29 mouse cellular contexts compared by ENCODE assay signal in genomic region chr2:29714127-29714526, GRCm38 (mm10). TPM values are rescaled to one million over a fixed set of nuclear protein-coding genes. Genes with fewer than 3 reads are reported as not detected.
DNase-seq lines count a peak whose midpoint lies in the region; ATAC-seq and TF ChIP-seq lines count a peak whose summit lies in the region.
"Had no signal": no experiment of that assay in that cellular context is flagged by ENCODE, and none has a peak within 500 bp of the region (broad histone marks: within the 10 kb centered on the region; RNA-seq: fewer than 3 reads in every experiment).

No protein-coding gene starts in this region.

- peaks cover 51% of the 10 kb centered on the region for H3K36me3 ChIP-seq in heart, embryonic 14.5 days (ENCODE audit: control insufficient read depth, insufficient read depth, low read length)

- ATAC-seq in heart, embryonic 14.5 days (ENCODE audit: insufficient number of reproducible peaks, insufficient read depth, low FRiP score, low read depth): no peak
- ATAC-seq: activated CD4-positive, CD25-positive, alpha-beta regulatory T cell, adult 4 months; forebrain, embryonic 15.5 days; inflammation-experienced regulatory T-cells, adult 6 months; midbrain, embryonic 16.5 days had no signal

- DNase-seq in frontal cortex, postnatal 36 days (ENCODE audit: low spot score in 2 of 2): peak; percentile 31 to 60
- DNase-seq in frontal cortex, postnatal 25 days (ENCODE audit: low spot score in 2 of 2): no peak
- no peak for DNase-seq in heart, postnatal 36 days
- peak in 1 of 2 experiments; percentile 38 for DNase-seq in left cerebral cortex, adult 2 months (ENCODE audit: extremely low spot score in 1 of 2, low spot score in 2 of 2)
- no peak for DNase-seq in left cerebral cortex, postnatal 10 days (ENCODE audit: extremely low spot score in 1 of 2, low spot score in 2 of 2)
- peak; percentile 57 to 59 for DNase-seq in left cerebral cortex, postnatal 36 days (ENCODE audit: low spot score in 2 of 2)
- no peak for DNase-seq in cerebellum, adult 11-12 months
- DNase-seq: adrenal gland, postnatal 10 days; cerebellum, postnatal 14 days; gastrocnemius, postnatal 25 days; liver, embryonic 13.5 days; lung, embryonic 14.5 days; lung, postnatal 4 days; thymus, postnatal 14 days had no signal

- no peaks in the 10 kb centered on the region for H3K27me3 ChIP-seq in heart, embryonic 14.5 days (ENCODE audit: control insufficient read depth, insufficient read depth, low read length)
- H3K27me3 ChIP-seq: embryonic facial prominence, embryonic 13.5 days; forebrain, embryonic 15.5 days; hindbrain, embryonic 13.5 days; limb, embryonic 13.5 days; liver, embryonic 13.5 days; neural tube, embryonic 15.5 days had no signal

- H3K4me2 ChIP-seq in heart, embryonic 14.5 days (ENCODE audit: low read length): no peak overlapping the region
- H3K4me2 ChIP-seq: embryonic facial prominence, embryonic 13.5 days; forebrain, embryonic 15.5 days; hindbrain, embryonic 13.5 days; limb, embryonic 13.5 days; liver, embryonic 13.5 days; lung, embryonic 14.5 days; neural tube, embryonic 15.5 days had no signal

- intact Hi-C loops in heart, postnatal 36 days (cut with DNase I): no loop called here
- intact Hi-C loops in left cerebral cortex, adult 2 months (cut with DNase I): loop anchor here (5.0 kb wide), 2 partner anchors 67 to 92 kb away; no protein-coding TSS in a partner anchor
- intact Hi-C loops in left cerebral cortex, postnatal 10 days (cut with DNase I): no loop called here
- intact Hi-C loops in left cerebral cortex, postnatal 36 days (cut with DNase I): no loop called here

- H3K27ac ChIP-seq in heart, embryonic 14.5 days (replicated peaks in 1 of 2; ENCODE audit: control insufficient read depth in 1 of 2, insufficient read depth in 1 of 2, low read depth in 2 of 2, low read length in 2 of 2): peak overlapping the region; percentile 37 to 94
- peak overlapping the region; percentile 76 for H3K27ac ChIP-seq in left cerebral cortex, adult 2 months
- H3K27ac ChIP-seq: embryonic facial prominence, embryonic 13.5 days; forebrain, embryonic 15.5 days; hindbrain, embryonic 13.5 days; limb, embryonic 13.5 days; liver, embryonic 13.5 days; neural tube, embryonic 15.5 days had no signal

- H3K4me1 ChIP-seq in heart, embryonic 14.5 days (ENCODE audit: control insufficient read depth in 2 of 2, insufficient read depth in 2 of 2, low read length in 2 of 2): peaks cover 41 to 58% of the 10 kb centered on the region in 2 experiments
- H3K4me1 ChIP-seq: forebrain, embryonic 15.5 days had no signal

- H3K4me3 ChIP-seq in heart, embryonic 14.5 days (ENCODE audit: control insufficient read depth in 1 of 2, insufficient read depth in 1 of 2, low read depth in 1 of 2, low read length in 2 of 2): no peak overlapping the region
- H3K4me3 ChIP-seq in left cerebral cortex, adult 2 months: no peak overlapping the region
- H3K4me3 ChIP-seq: embryonic facial prominence, embryonic 13.5 days; forebrain, embryonic 15.5 days; hindbrain, embryonic 13.5 days; limb, embryonic 13.5 days; liver, embryonic 13.5 days; neural tube, embryonic 15.5 days had no signal

- no peak overlapping the region for H3K9ac ChIP-seq in heart, embryonic 14.5 days (ENCODE audit: low read length)
- H3K9ac ChIP-seq: embryonic facial prominence, embryonic 13.5 days; forebrain, embryonic 15.5 days; hindbrain, embryonic 13.5 days; limb, embryonic 13.5 days; liver, embryonic 13.5 days; lung, embryonic 14.5 days; neural tube, embryonic 15.5 days had no signal

- 57% methylated on average over 5 of the region's 5 CpGs for WGBS in heart, embryonic 14.5 days

- TF ChIP-seq CTCF in left cerebral cortex, adult 2 months (IDR thresholded peaks at IDR 0.05): no peak

- no peaks in the 10 kb centered on the region for H3K9me3 ChIP-seq in heart, embryonic 14.5 days (ENCODE audit: control insufficient read depth, low read length)
- H3K9me3 ChIP-seq: embryonic facial prominence, embryonic 13.5 days; forebrain, embryonic 15.5 days; G1E; hindbrain, embryonic 13.5 days; limb, embryonic 13.5 days; liver, embryonic 13.5 days; neural tube, embryonic 15.5 days had no signal

RNA-seq across cellular contexts. Expression of gene Gm13420, which starts 37.4 kb away (rescaled TPM):
- not detected in 2 replicates for polyA plus RNA-seq in heart, embryonic 14.5 days (2014; fragmentation: Nextera tagmentation; extraction: Ambion mirVana)
- total RNA-seq in heart, postnatal 36 days (2021): not detected
- total RNA-seq in left cerebral cortex, adult 2 months (2021): 1 to 10 TPM; 1.7 to 2.0 TPM
- total RNA-seq in left cerebral cortex, postnatal 10 days (2021): 1 to 10 TPM; 2.5 to 2.8 TPM
- 1 to 10 TPM; 1.9 to 2.3 TPM for total RNA-seq in left cerebral cortex, postnatal 36 days (2021)
- total RNA-seq: G1E; gastrocnemius, postnatal 25 days had no signal
- polyA plus RNA-seq: embryonic facial prominence, embryonic 13.5 days; forebrain, embryonic 15.5 days; G1E; hindbrain, embryonic 13.5 days; inflammation-experienced regulatory T-cells, adult 6 months; limb, embryonic 13.5 days had no signal

RNA-seq across cellular contexts. Expression of gene Gm13547, which starts 45.0 kb away (rescaled TPM):
- polyA plus RNA-seq in heart, embryonic 14.5 days (2014; fragmentation: Nextera tagmentation; extraction: Ambion mirVana): not detected in 2 replicates
- not detected for total RNA-seq in heart, postnatal 36 days (2021)
- not detected for total RNA-seq in left cerebral cortex, adult 2 months (2021)
- not detected for total RNA-seq in left cerebral cortex, postnatal 10 days (2021)
- under 1 TPM in 1 of 2 experiments, not detected in 1; 0.54 TPM for total RNA-seq in left cerebral cortex, postnatal 36 days (2021)
- total RNA-seq: adrenal gland, postnatal 10 days; gastrocnemius, postnatal 25 days; layer of hippocampus, postnatal 14 days had no signal
- polyA plus RNA-seq: activated CD4-positive, CD25-positive, alpha-beta regulatory T cell, adult 4 months; brain, embryonic 14.5 days; embryonic facial prominence, embryonic 13.5 days; G1E; hindbrain, embryonic 13.5 days; inflammation-experienced regulatory T-cells, adult 6 months; kidney, embryonic 16.5 days; large intestine, adult 2 months; liver, embryonic 13.5 days; lung, embryonic 14.5 days; midbrain, embryonic 16.5 days; neural tube, embryonic 15.5 days; small intestine, adult 2 months had no signal

Comparison
In these comparisons a context has a peak if more than half of its experiments do, and no peak if none do; other contexts are left out.
1. DNase-seq: peak in frontal cortex, postnatal 36 days (2 of 2) and left cerebral cortex, postnatal 36 days (2 of 2); none in frontal cortex, postnatal 25 days (0 of 2), heart, postnatal 36 days (0 of 2), left cerebral cortex, postnatal 10 days (0 of 2) and cerebellum, adult 11-12 months (single experiment).